Mouse (Mus musculus) right cerebral cortex, postnatal 25 days (tissue): ENCODE results near the gene Wnt2b.
A peak's percentile ranks its signal among the peaks of the same experiment; 100 is the strongest.

Source experiments
- DNase-seq: peaks from one replicate; pipeline ENCODE4 v3.0.0; 2022

Gene Wnt2b

GRCm38 (mm10) chr3:104963331-104964276, 1.9 kb upstream of the Wnt2b start:
- DNase-seq = no peak

- no peak for DNase-seq
These were observed 1.1 kb upstream of the Wnt2b start for GRCm38 (mm10) chr3:104962866-104963265.

GRCm38 (mm10) chr3:104962141-104962611, 455 bp upstream of the Wnt2b start:
- no peak for DNase-seq

- no peak for DNase-seq
These were observed 1.4 kb downstream of the Wnt2b start for GRCm38 (mm10) chr3:104960026-104961000.

- DNase-seq = no peak
These were observed 5.6 kb downstream of the Wnt2b start for GRCm38 (mm10) chr3:104956131-104956581.

- DNase-seq = no peak
These were observed 7.2 kb downstream of the Wnt2b start for GRCm38 (mm10) chr3:104954551-104954950.

GRCm38 (mm10) chr3:104954137-104954536, 7.6 kb downstream of the Wnt2b start:
- DNase-seq = no peak

GRCm38 (mm10) chr3:104952891-104953670, 8.6 kb downstream of the Wnt2b start:
- DNase-seq = no peak

GRCm38 (mm10) chr3:104950926-104951325, 10.8 kb downstream of the Wnt2b start:
- DNase-seq = no peak

- no peak for DNase-seq
These were observed 16.8 kb downstream of the Wnt2b start for GRCm38 (mm10) chr3:104944894-104945293.

- DNase-seq = no peak
These were observed 18.4 kb downstream of the Wnt2b start for GRCm38 (mm10) chr3:104943333-104943732.

GRCm38 (mm10) chr3:104942682-104943081, 19.0 kb downstream of the Wnt2b start:
- DNase-seq = no peak

- no peak for DNase-seq
These were observed 21.0 kb downstream of the Wnt2b start for GRCm38 (mm10) chr3:104940691-104941090.

GRCm38 (mm10) chr3:104938327-104938726, 23.4 kb downstream of the Wnt2b start:
- no peak for DNase-seq

- no peak for DNase-seq
These were observed 23.9 kb downstream of the Wnt2b start for GRCm38 (mm10) chr3:104937728-104938305.

GRCm38 (mm10) chr3:104929385-104929784, 32.3 kb downstream of the Wnt2b start:
- DNase-seq = no peak

- DNase-seq = no peak
These were observed 46.7 kb downstream of the Wnt2b start for GRCm38 (mm10) chr3:104914986-104915385.

GRCm38 (mm10) chr3:104909195-104909594, 52.5 kb downstream of the Wnt2b start:
- DNase-seq = no peak

GRCm38 (mm10) chr3:104906007-104906406, 55.7 kb downstream of the Wnt2b start:
- peak; percentile 9 for DNase-seq

- DNase-seq = peak; percentile 13
These were observed 56.3 kb downstream of the Wnt2b start for GRCm38 (mm10) chr3:104905389-104905788.

- DNase-seq = no peak
These were observed 60.6 kb downstream of the Wnt2b start for GRCm38 (mm10) chr3:104901154-104901553.

GRCm38 (mm10) chr3:104896141-104896540, 65.6 kb downstream of the Wnt2b start:
- DNase-seq = no peak
